Mouse (Mus musculus) testis, postnatal 10 days (tissue): ENCODE data around the gene Lcn12.

Source experiments
- DNase-seq: peaks from one replicate; pipeline ENCODE4 v3.0.0; 2021; ENCODE audit warnings: low spot score

Gene Lcn12

DNA sequence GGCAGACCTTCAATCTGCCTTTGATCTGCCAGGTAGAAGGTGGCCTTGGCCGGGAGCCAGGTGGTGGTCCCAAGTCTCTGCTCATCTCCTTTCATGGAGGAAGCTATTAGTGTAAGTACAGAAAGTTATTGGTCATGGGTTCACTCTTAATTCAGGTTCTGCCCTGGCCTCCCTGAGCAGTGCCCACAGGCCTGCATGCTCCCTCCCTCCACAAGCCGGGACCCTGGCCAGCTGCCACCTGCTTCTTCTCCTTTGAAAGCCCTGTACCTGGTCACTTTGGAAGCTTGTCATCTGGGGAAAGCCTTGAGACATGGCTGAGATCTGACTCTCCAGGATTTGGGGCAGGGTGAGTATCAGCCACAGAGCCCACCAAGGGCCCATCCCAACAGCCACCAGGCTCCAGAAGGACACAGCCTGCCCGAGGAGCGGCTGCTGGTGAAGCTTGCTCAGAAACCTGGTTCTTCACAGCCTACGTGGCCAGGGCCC lies at the start of gene Lcn12:
Lcn12 (minus strand) TSS at position 436 of the 486 bp plus-strand sequence.
- DNase-seq, result peak; percentile 51

- no peak for DNase-seq
These were observed 48.1 kb upstream of the Lcn12 start for GRCm38 (mm10) chr2:25541644-25542367.

DNA sequence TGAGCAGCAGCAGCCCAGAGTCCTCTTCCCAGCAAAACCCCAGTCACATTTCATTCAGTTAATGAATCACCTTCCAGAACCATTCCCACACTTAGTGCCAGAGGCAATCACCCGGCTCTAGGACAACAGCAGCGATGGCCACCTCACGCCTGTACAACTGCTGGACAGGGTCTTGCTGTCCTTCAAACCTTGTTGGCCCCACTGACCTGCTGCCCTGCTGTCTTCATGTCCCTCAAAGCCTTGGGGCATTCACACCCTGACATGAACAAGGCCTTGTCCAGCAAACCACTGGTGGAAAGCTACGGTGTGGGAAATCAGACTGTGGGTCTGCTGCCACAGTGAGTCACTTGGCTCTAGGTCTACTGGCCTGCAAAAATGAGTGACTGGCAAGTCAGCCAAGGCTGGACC lies 46.8 kb upstream of the Lcn12 start:
- no peak for DNase-seq

GRCm38 (mm10) chr2:25536531-25536930 lies 42.8 kb upstream of the Lcn12 start:
- no peak for DNase-seq

DNA sequence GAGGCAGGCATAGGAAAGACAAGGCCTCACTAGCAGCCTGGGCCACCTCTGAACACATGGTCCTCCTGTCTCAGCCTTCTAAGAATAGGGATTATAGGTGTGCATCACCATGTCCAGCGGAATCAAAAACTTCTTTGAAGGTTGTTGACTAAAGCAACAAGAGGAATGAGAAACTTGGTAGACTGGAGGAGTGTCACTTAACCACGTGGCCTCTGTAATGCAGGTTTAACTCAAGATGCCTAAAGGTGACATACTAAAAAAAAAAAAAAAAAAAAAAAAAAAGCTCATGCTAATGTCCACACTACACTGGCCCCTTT lies 41.1 kb upstream of the Lcn12 start:
- DNase-seq, result no peak

DNA sequence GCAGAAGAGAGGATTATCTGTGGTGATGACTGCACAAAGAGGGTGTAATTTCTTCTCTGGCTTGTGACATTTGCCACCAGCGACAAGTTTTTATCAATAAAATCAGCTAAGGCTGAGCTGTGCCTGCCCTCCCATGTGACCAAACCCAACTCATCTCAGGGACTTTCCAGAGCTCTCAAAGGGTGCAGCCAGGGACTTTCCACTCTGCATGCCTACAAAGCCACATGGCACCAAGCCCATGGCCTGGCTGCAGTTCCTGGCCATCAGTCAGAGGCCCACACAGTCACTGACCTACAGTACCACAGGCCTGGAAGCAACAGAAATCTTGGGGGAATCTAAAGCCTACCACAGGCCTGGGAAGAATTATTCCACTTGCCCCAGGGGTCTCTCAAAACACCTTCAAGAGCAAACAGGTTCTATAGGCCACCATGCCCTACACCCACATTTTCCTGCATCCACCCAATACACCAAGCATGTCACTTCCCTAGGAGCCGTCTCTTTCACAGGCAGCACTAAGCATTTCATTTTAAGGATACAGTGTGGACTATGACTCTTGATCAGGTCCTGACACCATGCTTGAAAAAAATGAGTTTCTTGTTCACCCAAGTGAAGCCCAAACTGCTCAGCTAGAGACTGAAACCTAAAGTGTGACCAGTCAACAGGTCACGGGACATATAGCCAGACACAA lies 40.6 kb upstream of the Lcn12 start:
- no peak for DNase-seq

- no peak for DNase-seq
These were observed 40.0 kb upstream of the Lcn12 start for GRCm38 (mm10) chr2:25533707-25534106.

- no peak for DNase-seq
These were observed 33.0 kb upstream of the Lcn12 start for GRCm38 (mm10) chr2:25526510-25527302.

DNA sequence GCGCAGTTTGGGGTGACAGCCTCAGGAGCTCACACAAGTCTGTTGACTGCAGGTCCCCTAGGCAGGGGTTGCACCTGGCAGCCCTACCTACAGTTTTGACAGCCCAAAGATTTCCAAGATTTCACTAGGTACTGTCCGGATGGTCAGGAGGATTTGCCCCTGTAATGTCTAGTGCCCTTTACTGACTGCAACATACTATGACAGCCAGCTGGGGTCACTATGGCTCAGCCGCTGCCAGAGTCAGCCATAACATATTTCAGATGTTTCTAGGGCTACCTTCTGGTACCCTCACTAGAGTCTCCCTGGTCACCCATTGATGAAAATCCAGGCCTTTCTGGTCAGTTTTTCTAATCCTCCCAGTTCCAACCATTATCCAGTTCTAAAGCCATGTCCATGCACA lies 16.2 kb upstream of the Lcn12 start:
- DNase-seq, result no peak

DNA sequence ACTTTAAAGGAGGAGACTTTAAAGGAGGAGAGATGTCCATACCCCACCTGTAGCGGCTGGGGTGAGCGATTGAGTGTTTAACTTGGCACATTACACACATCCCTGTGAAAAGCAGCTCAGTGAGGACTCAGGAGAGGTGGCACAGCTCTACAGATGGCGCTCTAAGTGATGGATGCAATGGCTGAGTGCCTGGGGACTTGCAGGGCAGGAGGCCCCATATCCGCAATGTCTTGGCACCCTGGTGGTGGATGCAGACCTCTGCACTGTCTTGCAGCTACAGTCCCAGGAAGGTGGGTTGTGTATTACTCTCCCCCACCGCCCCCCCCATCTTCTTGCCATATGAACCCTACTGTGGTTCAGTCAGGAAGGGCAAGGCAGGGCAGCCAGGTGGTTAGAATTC lies 13.3 kb upstream of the Lcn12 start:
- no peak for DNase-seq

DNA sequence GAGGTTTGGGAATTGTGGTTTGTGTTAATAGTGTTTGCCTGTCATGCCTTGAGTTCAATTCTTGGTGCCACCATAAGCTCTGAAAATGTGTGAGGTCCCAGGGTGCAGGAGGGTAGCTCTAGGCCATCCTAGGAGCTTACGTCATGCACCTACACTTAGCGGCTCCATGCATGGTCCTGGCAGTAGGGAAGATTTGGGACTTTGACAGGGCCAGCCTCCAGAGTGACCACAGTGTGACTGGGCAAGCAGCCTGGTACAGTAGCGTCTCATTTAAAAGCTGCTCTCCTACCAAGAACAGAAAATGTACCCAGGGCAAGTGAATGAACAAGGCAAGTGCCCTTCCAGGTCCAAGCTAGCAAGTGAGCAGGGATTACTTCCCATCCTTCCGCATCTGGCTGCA lies 12.1 kb upstream of the Lcn12 start:
- no peak for DNase-seq

DNA sequence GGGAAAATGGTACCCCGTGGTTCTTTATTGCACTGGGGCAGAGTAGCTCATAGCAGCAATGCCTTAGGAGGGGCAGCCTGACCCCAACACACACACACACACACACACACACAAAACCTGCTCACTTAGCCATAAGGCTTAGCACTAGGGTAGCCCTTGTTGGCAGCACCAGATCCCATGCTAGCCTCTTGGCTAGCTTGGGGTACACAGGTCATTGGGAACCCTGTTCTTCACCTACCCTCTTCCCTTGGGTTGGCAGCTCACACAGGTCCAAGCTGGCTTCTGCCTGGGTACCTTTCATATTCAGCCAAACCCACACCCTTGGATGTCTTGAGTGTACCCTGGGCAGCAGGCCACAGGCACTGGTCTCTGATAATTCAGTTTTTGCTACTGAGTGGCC lies 11.3 kb upstream of the Lcn12 start:
- DNase-seq, result no peak

DNA sequence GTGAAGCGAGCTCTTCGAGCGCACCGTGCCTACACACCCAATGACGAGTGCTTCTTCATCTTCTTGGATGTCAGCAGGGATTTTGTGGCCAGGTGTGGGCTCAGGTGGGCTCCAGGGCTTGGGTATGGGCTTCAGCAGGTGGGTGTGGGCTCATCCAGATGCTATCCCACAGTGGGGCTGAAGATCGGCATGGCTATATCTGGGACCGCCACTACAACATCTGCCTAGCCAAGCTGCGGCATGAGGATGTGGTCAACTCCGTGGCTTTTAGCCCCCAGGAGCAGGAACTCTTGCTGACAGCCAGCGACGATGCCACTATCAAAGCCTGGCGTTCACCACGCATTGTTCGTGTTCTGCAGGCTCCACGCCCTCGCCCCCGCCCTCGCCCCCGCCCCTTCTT lies 10.8 kb upstream of the Lcn12 start:
- no peak for DNase-seq

DNA sequence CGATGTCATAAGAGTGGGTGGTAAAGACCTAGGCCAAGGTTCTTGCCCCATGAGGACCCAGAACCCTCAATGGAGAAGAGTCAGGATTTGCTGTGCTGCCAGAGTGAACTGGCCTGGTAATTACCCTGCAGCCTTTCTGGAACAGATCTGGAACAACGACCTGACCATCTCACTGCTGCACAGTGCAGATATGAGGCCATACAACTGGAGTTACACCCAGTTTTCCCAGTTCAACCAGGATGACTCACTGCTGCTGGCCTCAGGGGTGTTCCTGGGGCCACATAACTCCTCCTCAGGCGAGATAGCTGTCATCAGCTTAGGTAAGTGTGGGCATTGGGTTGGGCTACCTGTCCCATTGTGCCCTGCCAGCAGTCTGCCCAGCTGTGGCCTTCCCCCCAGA lies 9.0 kb upstream of the Lcn12 start:
- DNase-seq, result no peak

GRCm38 (mm10) chr2:25501593-25502486 lies 8.1 kb upstream of the Lcn12 start, which contains the start of gene C8g:
Gene C8g (minus strand): TSS chr2:25501719.
- DNase-seq, result no peak

- DNase-seq, result peak; percentile 84
These were observed 7.1 kb upstream of the Lcn12 start, which contains the start of gene Fbxw5 for GRCm38 (mm10) chr2:25500576-25501405. Gene Fbxw5 (plus strand): TSS chr2:25500750.

DNA sequence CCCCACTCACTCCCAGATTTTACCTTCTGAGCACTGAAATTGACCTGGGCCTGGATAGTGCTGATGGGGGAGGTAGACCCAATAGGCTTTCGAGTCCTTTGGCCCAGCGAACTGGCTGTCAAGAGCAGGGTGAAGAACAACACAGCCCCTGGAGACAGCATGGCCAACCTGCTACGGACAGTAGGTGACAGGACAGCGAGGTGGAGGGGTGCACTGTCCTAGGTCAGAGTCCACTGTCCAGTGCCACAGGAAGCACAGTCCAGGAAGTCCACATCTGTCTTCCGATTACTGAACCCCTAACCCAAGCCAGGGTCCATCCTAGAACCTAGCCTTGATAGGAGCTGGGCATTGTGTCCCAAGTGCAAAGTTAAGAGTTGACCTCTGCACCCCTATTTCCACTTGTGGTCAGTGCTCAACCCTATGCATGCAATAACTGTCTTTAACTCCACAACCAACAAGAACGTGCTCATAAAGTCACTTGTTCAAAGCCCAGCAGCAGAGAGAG lies 6.4 kb upstream of the Lcn12 start:
- no peak for DNase-seq

- no peak for DNase-seq
These were observed 5.1 kb upstream of the Lcn12 start for GRCm38 (mm10) chr2:25498622-25499478.

GRCm38 (mm10) chr2:25497846-25498575 lies 4.3 kb upstream of the Lcn12 start:
- no peak for DNase-seq
